Mouse (Mus musculus): ENCODE data around the gene Tnk2.

DNA sequence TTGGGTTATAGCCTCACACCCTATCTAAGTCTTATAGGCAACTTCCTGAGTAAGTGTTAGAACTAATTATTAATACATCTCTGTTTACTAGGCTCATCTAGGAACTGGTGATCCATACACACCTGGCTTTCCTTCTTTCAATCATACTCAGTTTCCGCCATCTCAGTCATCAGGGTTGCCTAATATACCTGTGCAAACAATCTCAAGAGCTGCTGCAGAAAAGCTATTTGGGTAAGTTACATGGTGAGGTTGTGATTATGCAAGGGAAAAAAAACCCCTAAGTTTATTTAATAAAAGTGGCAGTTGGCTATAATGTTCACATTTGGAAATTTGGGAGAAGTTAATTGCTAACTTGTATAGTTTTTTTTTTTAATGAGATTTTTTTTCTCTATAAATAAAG lies 24.7 kb upstream of the Tnk2 start:
- TF ChIP-seq CTCF (IDR thresholded peaks at IDR 0.05; ENCODE audit: low read depth) = no peak
- TF ChIP-seq EP300 (optimal IDR thresholded peaks at IDR 0.05) = no peak

All from stomach, postnatal 0 days (tissue).